In genomic region chr8:94850049-94850448, GRCm38 (mm10) we compare ENCODE assay signal across 17 mouse cellular contexts. TPM values are rescaled to one million over a fixed set of nuclear protein-coding genes. Genes with fewer than 3 reads are reported as not detected.
DNase-seq lines count a peak whose midpoint lies in the region.
"Had no signal": no experiment of that assay in that cellular context is flagged by ENCODE, and none has a peak within 500 bp of the region (broad histone marks: within the 10 kb centered on the region; RNA-seq: fewer than 3 reads in every experiment).

No protein-coding gene starts in this region.

- DNase-seq in gastrocnemius, adult 18-20 months (ENCODE audit: low spot score), result peak; percentile 31
- no peak for DNase-seq in gastrocnemius, postnatal 10 days
- peak; percentile 81 for DNase-seq in heart, adult 11 months
- DNase-seq in heart, adult 8-10 months (ENCODE audit: low spot score), result no peak
- no peak for DNase-seq in layer of hippocampus, postnatal 25 days (ENCODE audit: extremely low spot score in 1 of 2, low spot score in 1 of 2)
- DNase-seq: adrenal gland, adult 8-10 months; adrenal gland, postnatal 14 days; adrenal gland, postnatal 36 days; B cell, adult 2 months; cerebellum, adult 11 months; cerebellum, adult 18-20 months; cerebellum, adult 8-10 months; cerebellum, adult 9-11 months; cerebellum, postnatal 14 days; cerebellum, postnatal 36 days; embryo, embryonic 11 days had no signal

RNA-seq across cellular contexts. Expression of gene Polr2c, which starts 7.2 kb away (rescaled TPM):
- total RNA-seq in gastrocnemius, adult 18-20 months (2021), result 10 to 100 TPM; 48.9 to 56.7 TPM
- total RNA-seq in gastrocnemius, postnatal 10 days (2021), result 10 to 100 TPM; 37.6 to 43.6 TPM
- total RNA-seq in heart, adult 8-10 months (2022), result 10 to 100 TPM; 65.4 to 71.4 (median 68.7) TPM
- 10 to 100 TPM; 65.6 to 67.4 TPM for total RNA-seq in layer of hippocampus, postnatal 25 days (2021)

RNA-seq across cellular contexts. Expression of gene Ciapin1, which starts 11.9 kb away (rescaled TPM):
- total RNA-seq in gastrocnemius, adult 18-20 months (2021), result 10 to 100 TPM; 30.8 to 38.8 TPM
- total RNA-seq in gastrocnemius, postnatal 10 days (2021), result 10 to 100 TPM; 32.5 to 33.1 TPM
- total RNA-seq in heart, adult 8-10 months (2022), result 10 to 100 TPM; 72.2 to 85.6 (median 78.5) TPM
- 10 to 100 TPM; 70.8 to 71.9 TPM for total RNA-seq in layer of hippocampus, postnatal 25 days (2021)

RNA-seq across cellular contexts. Expression of gene Coq9, which starts 11.9 kb away (rescaled TPM):
- 100 to 1,000 TPM; 392 to 399 TPM for total RNA-seq in gastrocnemius, adult 18-20 months (2021)
- total RNA-seq in gastrocnemius, postnatal 10 days (2021), result 100 to 1,000 TPM; 255 to 307 TPM
- 100 to 1,000 TPM; 675 to 794 (median 735) TPM for total RNA-seq in heart, adult 8-10 months (2022)
- 10 to 100 TPM; 81.5 to 96.6 TPM for total RNA-seq in layer of hippocampus, postnatal 25 days (2021)

RNA-seq across cellular contexts. Expression of gene Dok4, which starts 26.1 kb away (rescaled TPM):
- 1 to 10 TPM; 3.3 to 7.2 TPM for total RNA-seq in gastrocnemius, adult 18-20 months (2021)
- 10 to 100 TPM; 11.4 TPM for total RNA-seq in gastrocnemius, postnatal 10 days (2021)
- 10 to 100 TPM in 3 of 4 experiments, 1 to 10 TPM in 1; 9.2 to 15.2 (median 14.8) TPM for total RNA-seq in heart, adult 8-10 months (2022)
- total RNA-seq in layer of hippocampus, postnatal 25 days (2021), result 10 to 100 TPM; 31.2 to 32.7 TPM

RNA-seq across cellular contexts. Expression of gene Ccl17, which starts 39.8 kb away (rescaled TPM):
- total RNA-seq in gastrocnemius, adult 18-20 months (2021), result not detected
- not detected for total RNA-seq in gastrocnemius, postnatal 10 days (2021)
- not detected for total RNA-seq in heart, adult 8-10 months (2022)
- 1 to 10 TPM; 3.3 to 5.2 TPM for total RNA-seq in layer of hippocampus, postnatal 25 days (2021)
- total RNA-seq: adrenal gland, postnatal 14 days; G1E had no signal

Comparison
In these comparisons a context has a peak if more than half of its experiments do, and no peak if none do; other contexts are left out.
1. DNase-seq: peak in gastrocnemius, adult 18-20 months (single experiment) and heart, adult 11 months (single experiment); none in gastrocnemius, postnatal 10 days (single experiment), heart, adult 8-10 months (single experiment) and layer of hippocampus, postnatal 25 days (0 of 2).